Mouse (Mus musculus): ENCODE measurements around the gene Rap1gap. TPM values are rescaled to one million over a fixed set of nuclear protein-coding genes. Genes with fewer than 3 reads are reported as not detected.

The Rap1gap gene
- polyA plus RNA-seq, 1 experiment from 2014 or later = 10.0 TPM

- Histone ChIP-seq H3K4me3 (ENCODE audit: low read depth, low read length) (no peak overlapping the region), H3K36me3 (ENCODE audit: control insufficient read depth, insufficient read depth, low read length) (peaks cover 8% of the 10 kb centered on the region), H3K27ac (ENCODE audit: low read depth, low read length) (no peak overlapping the region), H3K9me3 (ENCODE audit: control insufficient read depth, low read length) (no peaks in the 10 kb centered on the region), H3K4me1 (ENCODE audit: control insufficient read depth, insufficient read depth, low read length) (no peaks in the 10 kb centered on the region), H3K4me2 (ENCODE audit: low read depth) (no peak overlapping the region), H3K9ac (ENCODE audit: low read length) (no peak overlapping the region), H3K27me3 (ENCODE audit: control insufficient read depth, insufficient read depth, low read length) (no peaks in the 10 kb centered on the region)
- ATAC-seq (ENCODE audit: insufficient read depth, low FRiP score, low TSS enrichment) (no peak), DNase-seq (ENCODE audit: low spot score) (no peak)
- 89% methylated on average over 8 of the region's 8 CpGs for WGBS
These were observed 6.9 kb upstream of the Rap1gap start for GRCm38 (mm10) chr4:137657674-137658073.

GRCm38 (mm10) chr4:137659541-137659940 lies 5.0 kb upstream of the Rap1gap start:
- H3K4me3 ChIP-seq (ENCODE audit: low read depth, low read length) = no peak overlapping the region
- peaks cover 7% of the 10 kb centered on the region for H3K27me3 ChIP-seq (ENCODE audit: control insufficient read depth, insufficient read depth, low read length)
- WGBS = 70% methylated on average over 4 of the region's 4 CpGs
- no peak for ATAC-seq (ENCODE audit: insufficient read depth, low FRiP score, low TSS enrichment)
- H3K9me3 ChIP-seq (ENCODE audit: control insufficient read depth, low read length) = no peaks in the 10 kb centered on the region
- DNase-seq (ENCODE audit: low spot score) = no peak
- no peak overlapping the region for H3K27ac ChIP-seq (ENCODE audit: low read depth, low read length)
- H3K36me3 ChIP-seq (ENCODE audit: control insufficient read depth, insufficient read depth, low read length) = peaks cover 8% of the 10 kb centered on the region; the same call in 1 of the 2 replicates
- H3K4me1 ChIP-seq (ENCODE audit: control insufficient read depth, insufficient read depth, low read length) = no peaks in the 10 kb centered on the region
- H3K4me2 ChIP-seq (ENCODE audit: low read depth) = no peak overlapping the region
- no peak overlapping the region for H3K9ac ChIP-seq (ENCODE audit: low read length)

- Histone ChIP-seq H3K36me3 (ENCODE audit: control insufficient read depth, insufficient read depth, low read length) (peaks cover 2% of the 10 kb centered on the region; the same call in 1 of the 2 replicates), H3K9ac (ENCODE audit: low read length) (no peak overlapping the region), H3K9me3 (ENCODE audit: control insufficient read depth, low read length) (no peaks in the 10 kb centered on the region), H3K4me2 (ENCODE audit: low read depth) (no peak overlapping the region), H3K27ac (ENCODE audit: low read depth, low read length) (no peak overlapping the region), H3K4me3 (ENCODE audit: low read depth, low read length) (no peak overlapping the region), H3K27me3 (ENCODE audit: control insufficient read depth, insufficient read depth, low read length) (peaks cover 16% of the 10 kb centered on the region), H3K4me1 (ENCODE audit: control insufficient read depth, insufficient read depth, low read length) (no peaks in the 10 kb centered on the region)
- DNase-seq (ENCODE audit: low spot score) = no peak
- WGBS = 69% methylated on average over 10 of the region's 10 CpGs
- ATAC-seq (ENCODE audit: insufficient read depth, low FRiP score, low TSS enrichment) = no peak
These were observed 4.0 kb upstream of the Rap1gap start for GRCm38 (mm10) chr4:137660364-137661077.

- peaks cover 19% of the 10 kb centered on the region for H3K27me3 ChIP-seq (ENCODE audit: control insufficient read depth, insufficient read depth, low read length)
- ATAC-seq (ENCODE audit: insufficient read depth, low FRiP score, low TSS enrichment) (no peak), DNase-seq (ENCODE audit: low spot score) (no peak)
- H3K4me3 ChIP-seq (ENCODE audit: low read depth, low read length) = no peak overlapping the region
- H3K4me1 ChIP-seq (ENCODE audit: control insufficient read depth, insufficient read depth, low read length) = no peaks in the 10 kb centered on the region
- no peaks in the 10 kb centered on the region for H3K9me3 ChIP-seq (ENCODE audit: control insufficient read depth, low read length)
- WGBS = 63% methylated on average over 2 of the region's 2 CpGs
- H3K36me3 ChIP-seq (ENCODE audit: control insufficient read depth, insufficient read depth, low read length) = peaks cover 2% of the 10 kb centered on the region; the same call in 1 of the 2 replicates
- no peak overlapping the region for H3K4me2 ChIP-seq (ENCODE audit: low read depth)
- H3K9ac ChIP-seq (ENCODE audit: low read length) = no peak overlapping the region
- H3K27ac ChIP-seq (ENCODE audit: low read depth, low read length) = no peak overlapping the region
These were observed 3.5 kb upstream of the Rap1gap start for GRCm38 (mm10) chr4:137661078-137661450.

GRCm38 (mm10) chr4:137661547-137661946 lies 3.0 kb upstream of the Rap1gap start:
- Histone ChIP-seq H3K9ac (ENCODE audit: low read length) (no peak overlapping the region), H3K9me3 (ENCODE audit: control insufficient read depth, low read length) (no peaks in the 10 kb centered on the region), H3K27me3 (ENCODE audit: control insufficient read depth, insufficient read depth, low read length) (peaks cover 24% of the 10 kb centered on the region), H3K36me3 (ENCODE audit: control insufficient read depth, insufficient read depth, low read length) (peaks cover under 1% of the 10 kb centered on the region; the same call in 1 of the 2 replicates), H3K4me3 (ENCODE audit: low read depth, low read length) (no peak overlapping the region), H3K27ac (ENCODE audit: low read depth, low read length) (0 out of 2 replicates have a peak overlapping the region, but pooled peaks have one; percentile 8), H3K4me2 (ENCODE audit: low read depth) (no peak overlapping the region), H3K4me1 (ENCODE audit: control insufficient read depth, insufficient read depth, low read length) (no peaks in the 10 kb centered on the region)
- no peak for DNase-seq (ENCODE audit: low spot score)
- WGBS = 82% methylated on average over 6 of the region's 6 CpGs
- ATAC-seq (ENCODE audit: insufficient read depth, low FRiP score, low TSS enrichment) = no peak

- Histone ChIP-seq H3K9me3 (ENCODE audit: control insufficient read depth, low read length) (no peaks in the 10 kb centered on the region), H3K27ac (ENCODE audit: low read depth, low read length) (no peak overlapping the region), H3K36me3 (ENCODE audit: control insufficient read depth, insufficient read depth, low read length) (no peaks in the 10 kb centered on the region; the same call in 1 of the 2 replicates), H3K27me3 (ENCODE audit: control insufficient read depth, insufficient read depth, low read length) (peaks cover 27% of the 10 kb centered on the region), H3K4me2 (ENCODE audit: low read depth) (no peak overlapping the region), H3K4me3 (ENCODE audit: low read depth, low read length) (no peak overlapping the region), H3K9ac (ENCODE audit: low read length) (no peak overlapping the region), H3K4me1 (ENCODE audit: control insufficient read depth, insufficient read depth, low read length) (no peaks in the 10 kb centered on the region)
- DNase-seq (ENCODE audit: low spot score) (no peak), ATAC-seq (ENCODE audit: insufficient read depth, low FRiP score, low TSS enrichment) (no peak)
- 87% methylated on average over 4 of the region's 4 CpGs for WGBS
These were observed 1.0 kb upstream of the Rap1gap start for GRCm38 (mm10) chr4:137663491-137663890.

- Histone ChIP-seq H3K4me3 (ENCODE audit: low read depth, low read length) (peak overlapping the region; percentile 52), H3K4me1 (ENCODE audit: control insufficient read depth, insufficient read depth, low read length) (no peaks in the 10 kb centered on the region), H3K9ac (ENCODE audit: low read length) (peak overlapping the region; percentile 71), H3K36me3 (ENCODE audit: control insufficient read depth, insufficient read depth, low read length) (no peaks in the 10 kb centered on the region; the same call in 1 of the 2 replicates), H3K4me2 (ENCODE audit: low read depth) (peak overlapping the region; percentile 96), H3K27me3 (ENCODE audit: control insufficient read depth, insufficient read depth, low read length) (peaks cover 27% of the 10 kb centered on the region), H3K27ac (ENCODE audit: low read depth, low read length) (no peak overlapping the region), H3K9me3 (ENCODE audit: control insufficient read depth, low read length) (no peaks in the 10 kb centered on the region)
- ATAC-seq (ENCODE audit: insufficient read depth, low FRiP score, low TSS enrichment) (no peak), DNase-seq (ENCODE audit: low spot score) (no peak)
- 15% methylated on average over 15 of the region's 15 CpGs for WGBS
These were observed 602 bp downstream of the Rap1gap start for GRCm38 (mm10) chr4:137664980-137665675.

- Histone ChIP-seq H3K27ac (ENCODE audit: low read depth, low read length) (no peak overlapping the region), H3K36me3 (ENCODE audit: control insufficient read depth, insufficient read depth, low read length) (no peaks in the 10 kb centered on the region; the same call in 1 of the 2 replicates), H3K4me1 (ENCODE audit: control insufficient read depth, insufficient read depth, low read length) (no peaks in the 10 kb centered on the region), H3K4me3 (ENCODE audit: low read depth, low read length) (no peak overlapping the region), H3K4me2 (ENCODE audit: low read depth) (no peak overlapping the region), H3K9me3 (ENCODE audit: control insufficient read depth, low read length) (no peaks in the 10 kb centered on the region), H3K27me3 (ENCODE audit: control insufficient read depth, insufficient read depth, low read length) (peaks cover 27% of the 10 kb centered on the region), H3K9ac (ENCODE audit: low read length) (no peak overlapping the region)
- DNase-seq (ENCODE audit: low spot score) (no peak), ATAC-seq (ENCODE audit: insufficient read depth, low FRiP score, low TSS enrichment) (no peak)
- 87% methylated on average over 5 of the region's 5 CpGs for WGBS
These were observed 1.3 kb downstream of the Rap1gap start for GRCm38 (mm10) chr4:137665791-137666190.
